Mouse (Mus musculus) left cerebral cortex, adult 2 months (tissue): ENCODE data around the gene Blcap. TPM values are rescaled to one million over a fixed set of nuclear protein-coding genes. Genes with fewer than 3 reads are reported as not detected.

Experiments
- DNase-seq, 2 experiments: peaks; one replicate each; pipeline ENCODE4 v3.0.0; 2021 to 2022; ENCODE audit warnings: low spot score in 2 of 2, mixed read lengths in 1 of 2; ENCODE audit errors: extremely low spot score in 1 of 2
- H3K27ac ChIP-seq: fragments of 200-600 bp; 2 replicates; pipeline ENCODE4 v1.8.1; 2022
- H3K4me3 ChIP-seq: fragments of 200-600 bp; 2 replicates; pipeline ENCODE4 v1.8.1; 2022
- CTCF ChIP-seq: fragments of 200-600 bp; IDR thresholded peaks from 2 replicates; pipeline ENCODE4 v1.8.1; 2022; ENCODE audit warnings: antibody characterized with exemption, mild to moderate bottlenecking, moderate library complexity
- intact Hi-C: fragments of 180-260 bp; cut with DNase I; formaldehyde crosslinking; loops from one replicate; pipeline ENCODE4 v1.15.1; 2025
- microRNA-seq, 2 experiments: library from miRNA; unstranded; fragments of <30 nt; microRNA quantifications; one replicate each; pipeline ENCODE4 v1.2.0; 2021
- total RNA-seq, 2 experiments: library from RNA; stranded (reverse); gene quantifications; 2 replicates each; pipeline ENCODE4 v1.2.3; 2021

The Blcap gene
- total RNA-seq, 2 experiments from 2014 or later, result 109 to 111 TPM

- no peak for TF ChIP-seq CTCF
- no peak for DNase-seq
- intact Hi-C loops, result no loop called here
- no peak overlapping the region for H3K27ac ChIP-seq
- H3K4me3 ChIP-seq, result no peak overlapping the region
Measured at GRCm38 (mm10) chr2:157514353-157514752, 56.7 kb downstream of the Blcap start.

DNA sequence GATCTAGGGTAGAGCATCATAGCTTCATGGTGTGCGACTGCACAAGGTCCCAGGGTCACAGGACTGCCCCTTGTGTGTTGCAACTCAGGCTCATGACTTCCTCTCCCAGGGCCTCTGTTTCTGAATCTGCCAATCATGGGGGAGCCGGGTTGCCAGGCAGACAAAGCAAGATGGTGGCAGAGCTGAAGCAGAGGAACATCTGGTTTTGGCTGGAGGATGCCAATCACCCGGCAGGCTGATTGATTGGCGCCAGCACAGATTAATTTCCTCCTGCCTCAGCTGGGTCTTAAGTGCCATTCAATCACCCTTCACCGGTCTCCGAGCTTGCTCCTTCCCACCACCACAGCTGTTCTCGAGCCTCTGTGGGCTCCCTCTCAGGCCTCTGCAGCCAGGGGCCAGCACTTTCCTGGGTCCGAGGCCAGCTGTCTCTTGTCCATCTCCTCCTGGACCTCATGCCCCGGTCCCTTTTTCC is 57.3 kb downstream of the Blcap start:
- DNase-seq, result no peak
- intact Hi-C loops, result no loop called here
- no peak for TF ChIP-seq CTCF
- Histone ChIP-seq H3K27ac (no peak overlapping the region), H3K4me3 (no peak overlapping the region)

GRCm38 (mm10) chr2:157512859-157513258 is 58.2 kb downstream of the Blcap start:
- intact Hi-C loops, result no loop called here
- no peak for DNase-seq
- Histone ChIP-seq H3K4me3 (no peak overlapping the region), H3K27ac (no peak overlapping the region)
- TF ChIP-seq CTCF, result no peak

DNA sequence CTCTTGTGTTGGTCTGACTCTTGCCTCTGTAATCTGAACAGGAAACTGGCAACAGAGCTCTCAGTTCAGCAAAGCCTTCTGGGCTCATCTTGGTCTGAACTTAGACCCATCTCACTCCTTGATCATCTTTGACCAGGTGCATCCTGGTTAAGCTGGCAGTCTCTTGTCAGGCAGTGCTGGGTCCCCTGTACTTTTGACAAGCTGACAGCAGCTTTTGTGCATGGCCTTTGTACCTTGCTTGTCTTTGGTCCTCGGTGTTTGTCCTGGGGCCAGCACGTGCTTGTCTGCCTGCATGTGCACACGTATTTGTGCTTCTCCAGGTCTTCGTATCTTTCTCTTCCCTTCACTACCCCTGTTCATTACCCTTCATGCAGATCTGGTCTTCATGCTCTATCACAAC is 61.0 kb downstream of the Blcap start:
- H3K27ac ChIP-seq, result no peak overlapping the region
- no peak for TF ChIP-seq CTCF
- intact Hi-C loops, result no loop called here
- no peak overlapping the region for H3K4me3 ChIP-seq
- no peak for DNase-seq

DNA sequence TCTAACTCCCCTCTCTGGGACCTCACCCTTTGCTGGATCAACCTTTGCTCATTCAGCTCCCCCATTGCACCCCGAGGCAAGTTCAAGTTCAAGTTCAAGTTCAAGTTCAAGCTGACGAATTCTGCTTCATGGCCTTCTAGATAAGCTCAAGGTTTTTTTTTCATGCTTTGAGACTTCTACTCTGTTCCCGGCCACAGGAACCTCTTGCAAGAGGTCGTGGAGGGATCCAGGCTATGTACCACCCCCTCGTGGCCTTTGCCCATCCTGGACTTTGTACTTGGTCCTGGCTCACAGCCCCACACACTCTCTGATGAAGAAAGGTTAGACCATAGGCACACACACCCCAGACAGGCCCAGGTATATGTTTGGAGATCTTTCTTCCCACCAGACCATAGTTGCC is 61.9 kb downstream of the Blcap start:
- no peak overlapping the region for H3K27ac ChIP-seq
- intact Hi-C loops, result no loop called here
- no peak for TF ChIP-seq CTCF
- no peak overlapping the region for H3K4me3 ChIP-seq
- no peak for DNase-seq

DNA sequence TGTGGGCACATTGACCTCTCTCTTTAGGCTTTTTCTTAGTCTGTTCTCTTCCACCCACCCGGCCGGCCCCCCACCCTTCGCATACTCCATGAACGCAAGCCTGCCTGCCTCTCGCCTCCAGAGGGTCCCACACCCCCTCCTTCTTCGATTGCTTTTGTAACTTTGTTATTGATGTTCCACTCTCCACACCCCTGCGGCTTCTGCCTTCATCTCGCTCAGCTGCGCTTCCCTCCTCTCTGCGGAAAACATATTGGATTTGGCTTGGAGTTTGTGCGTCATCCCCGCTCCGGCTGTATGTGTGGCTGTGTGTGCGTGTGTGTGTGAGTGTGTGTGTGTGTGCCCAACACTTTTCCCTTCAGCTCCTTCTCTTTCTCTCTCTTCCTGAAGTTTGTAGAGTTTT is 64.3 kb downstream of the Blcap start:
- Histone ChIP-seq H3K4me3 (no peak overlapping the region), H3K27ac (no peak overlapping the region)
- DNase-seq, result peak; percentile 71 to 74
- intact Hi-C loops, result no loop called here
- no peak for TF ChIP-seq CTCF

Small RNAs within 50 kb of the gene (microRNA-seq; reads per million reads assigned to microRNA genes)
- gene Gm23134, result 0.49 to 1.7 reads per million in 2 experiments

Other genes with a start within 250 kb of the Blcap start
- not detected for gene Ghrh, start 223.8 kb downstream of the Blcap start, total RNA-seq
- gene Manbal, start 203.7 kb downstream of the Blcap start, total RNA-seq, result 10 to 100 TPM; 57.3 to 58.1 TPM
- gene Src, start 152.8 kb downstream of the Blcap start, total RNA-seq, result 100 to 1,000 TPM; 133 to 134 TPM
- gene Nnat, start 11.2 kb downstream of the Blcap start, total RNA-seq, result 100 to 1,000 TPM; 225 to 280 TPM
- gene Ctnnbl1, start 166.1 kb upstream of the Blcap start, total RNA-seq, result 10 to 100 TPM; 30.1 TPM